Mouse (Mus musculus) A20 (cell line): Measurements from ENCODE around the gene Cd2.
A peak's percentile ranks its signal among the peaks of the same experiment; 100 is the strongest.

Experiments used
- DNase-seq: peaks from one replicate; pipeline ENCODE4 v3.0.0-alpha.2; 2011; ENCODE audit warnings: low read depth, low spot score

Cd2 gene

DNA sequence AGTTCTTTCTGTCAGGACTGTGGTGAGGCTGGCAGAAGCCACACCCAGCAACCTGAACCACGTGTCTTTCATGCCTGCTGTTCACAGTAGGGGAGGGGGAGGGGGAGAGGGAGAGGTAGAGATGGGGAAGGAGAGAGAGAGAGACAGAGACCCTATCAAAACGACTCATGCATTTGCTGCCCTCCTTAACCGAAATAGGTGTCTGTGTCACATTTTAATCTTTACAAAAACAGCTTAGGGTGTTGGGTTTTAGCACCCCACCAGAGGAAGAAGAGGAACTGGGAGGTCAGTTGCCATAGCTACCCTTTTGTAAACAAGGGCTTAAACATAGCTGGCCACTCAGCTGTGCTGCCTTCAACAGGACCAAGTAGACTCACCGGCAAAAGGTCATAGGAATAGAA, at the start of gene Cd2:
Cd2 (minus strand) TSS at position 29 of the 401 bp plus-strand sequence.
- peak; percentile 85 for DNase-seq

DNA sequence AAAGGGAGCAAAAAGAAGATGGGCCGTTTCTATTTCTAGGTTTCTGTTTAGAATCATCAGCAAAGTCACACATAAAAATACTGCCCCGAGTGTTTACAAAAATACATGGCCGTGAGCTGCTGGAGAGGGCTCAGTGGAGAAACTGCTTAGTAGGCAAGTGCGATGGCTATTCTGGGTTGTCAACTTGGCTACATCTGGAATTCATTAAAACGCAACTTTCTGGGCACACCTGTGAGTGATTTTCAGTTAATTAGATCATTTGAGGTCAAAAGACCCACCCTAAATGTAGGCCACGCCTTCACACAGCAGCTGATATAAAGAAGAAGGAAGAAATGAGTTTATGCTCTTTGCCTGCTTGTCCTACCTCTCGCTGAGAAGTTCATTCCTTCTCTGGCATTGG, 40.9 kb upstream of the Cd2 start:
- no peak for DNase-seq

DNA sequence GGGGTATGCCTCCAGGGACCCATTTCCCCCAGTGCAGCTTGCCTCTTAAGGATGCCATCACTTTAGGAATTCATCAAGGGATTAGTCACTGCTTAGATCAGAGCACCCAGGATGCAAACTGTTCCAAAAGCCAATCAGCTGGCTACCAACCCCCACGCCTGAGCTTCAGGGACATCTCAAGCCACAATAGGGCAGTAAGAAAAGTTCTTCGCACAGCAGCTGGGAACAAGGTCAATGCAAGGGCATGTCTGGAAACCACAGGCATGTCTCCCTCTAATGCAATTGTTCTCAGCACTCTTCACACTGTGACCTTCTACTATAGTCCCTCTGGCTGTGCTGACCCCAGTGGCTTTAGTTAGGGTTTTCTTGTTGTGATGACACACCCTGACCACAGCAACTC, 39.5 kb upstream of the Cd2 start:
- no peak for DNase-seq

DNA sequence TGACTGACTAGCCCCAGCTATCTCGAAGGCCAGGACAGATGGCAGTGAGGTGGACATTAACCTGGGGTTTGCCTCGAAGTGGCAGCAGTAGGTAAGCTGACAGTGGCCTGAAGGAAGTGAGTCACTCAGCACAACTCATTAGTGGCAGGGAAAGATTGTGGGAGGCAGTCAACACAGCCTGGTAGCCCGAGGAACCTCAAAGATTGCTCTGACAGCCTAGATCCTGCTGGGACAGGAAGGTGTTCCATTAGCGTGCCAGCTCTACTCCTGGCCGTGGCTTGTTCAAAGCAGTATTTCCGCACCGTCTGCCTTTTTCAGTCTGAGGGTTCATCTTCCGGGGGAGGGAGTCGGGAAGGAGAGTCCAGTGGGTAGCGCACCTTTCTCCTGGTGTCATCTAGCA, 34.7 kb upstream of the Cd2 start:
- DNase-seq, result no peak

DNA sequence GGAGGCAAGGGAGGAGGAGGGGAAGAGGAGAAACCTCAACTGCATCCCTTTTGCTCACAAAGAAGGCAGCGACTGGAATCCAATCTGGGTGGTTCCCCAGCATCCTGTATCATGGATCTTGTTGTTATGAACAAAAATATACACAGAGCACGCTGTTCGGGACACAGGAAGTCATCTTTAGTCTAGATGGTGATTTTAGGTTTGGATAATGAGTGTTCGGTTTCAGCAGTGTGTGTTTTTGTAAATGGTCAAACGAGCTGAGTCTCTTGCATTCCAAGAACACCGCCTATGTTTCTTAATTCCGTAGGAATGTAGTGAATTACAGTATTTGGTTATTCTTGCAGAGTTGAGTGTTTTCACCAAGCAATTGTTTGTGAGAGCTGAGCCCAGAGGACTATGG, 33.1 kb upstream of the Cd2 start:
- no peak for DNase-seq

DNA sequence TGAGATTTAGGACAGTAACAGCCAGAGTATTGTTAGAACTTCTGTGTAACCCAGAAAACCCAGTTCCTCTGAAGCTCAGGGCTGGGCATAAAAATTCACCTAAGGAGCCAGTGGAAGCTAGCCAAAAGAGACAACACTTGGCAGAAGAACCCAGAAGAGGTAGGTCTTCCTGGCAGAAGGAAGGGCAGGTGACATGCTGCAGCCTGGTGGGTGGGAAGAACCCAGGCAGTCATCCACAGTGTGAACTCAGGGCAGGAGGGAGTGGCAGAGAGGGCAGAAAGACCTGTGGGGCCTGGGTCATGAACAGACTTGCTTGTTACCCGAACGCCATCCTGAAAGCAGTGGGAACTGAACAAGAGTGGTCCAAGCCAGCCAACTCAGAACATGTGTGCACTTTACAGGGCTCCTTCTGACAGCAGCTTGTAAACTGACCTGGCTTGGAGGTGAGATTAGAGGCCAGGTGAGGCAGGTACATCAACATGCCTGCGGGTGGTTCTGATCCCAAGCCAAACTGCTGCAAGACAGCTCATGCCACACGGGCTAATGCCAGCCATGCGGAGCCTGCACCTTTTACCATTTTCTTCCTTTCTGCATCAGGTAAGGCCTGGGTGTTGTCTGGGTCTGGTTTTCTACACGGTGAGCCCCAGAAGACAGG, 30.9 kb upstream of the Cd2 start:
- no peak for DNase-seq

DNA sequence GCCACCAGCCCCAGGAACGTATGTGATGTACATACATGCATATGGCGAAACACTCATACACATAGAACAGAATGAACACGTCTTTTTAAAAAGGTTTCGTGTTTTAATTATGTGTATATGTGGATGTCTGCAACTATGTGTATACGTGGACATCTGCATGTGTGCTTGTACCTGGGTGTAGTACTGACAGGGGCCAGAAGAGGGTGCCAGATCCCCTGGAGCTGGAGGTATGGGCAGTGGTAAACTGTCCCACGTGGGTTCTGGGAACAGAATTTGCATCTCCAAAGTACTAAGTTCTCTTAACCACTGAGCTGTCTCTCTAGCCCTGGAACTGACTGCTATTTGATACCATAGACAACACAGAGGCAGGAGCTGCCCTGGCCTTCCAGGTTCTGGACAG, 30.4 kb upstream of the Cd2 start:
- peak; percentile 91 for DNase-seq

DNA sequence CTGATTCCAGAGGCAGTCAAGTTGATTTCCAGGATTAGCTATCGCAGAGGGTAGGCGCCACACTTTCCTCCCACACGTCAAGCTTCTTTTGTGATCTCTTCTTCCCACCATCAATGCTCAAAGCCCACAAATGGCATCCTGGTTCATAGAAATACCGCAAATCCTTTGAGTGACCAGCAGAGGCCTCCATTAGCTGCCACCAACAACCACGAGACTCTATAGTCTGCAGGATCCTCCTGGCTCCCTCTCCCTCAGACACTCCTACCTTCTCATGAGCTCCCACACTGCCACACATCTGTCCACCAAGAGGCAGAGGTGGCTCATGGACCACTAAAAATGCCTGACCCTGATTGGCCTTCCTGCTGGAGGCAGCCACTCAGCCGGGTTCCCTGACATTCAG, 27.2 kb upstream of the Cd2 start:
- DNase-seq, result peak; percentile 27

DNA sequence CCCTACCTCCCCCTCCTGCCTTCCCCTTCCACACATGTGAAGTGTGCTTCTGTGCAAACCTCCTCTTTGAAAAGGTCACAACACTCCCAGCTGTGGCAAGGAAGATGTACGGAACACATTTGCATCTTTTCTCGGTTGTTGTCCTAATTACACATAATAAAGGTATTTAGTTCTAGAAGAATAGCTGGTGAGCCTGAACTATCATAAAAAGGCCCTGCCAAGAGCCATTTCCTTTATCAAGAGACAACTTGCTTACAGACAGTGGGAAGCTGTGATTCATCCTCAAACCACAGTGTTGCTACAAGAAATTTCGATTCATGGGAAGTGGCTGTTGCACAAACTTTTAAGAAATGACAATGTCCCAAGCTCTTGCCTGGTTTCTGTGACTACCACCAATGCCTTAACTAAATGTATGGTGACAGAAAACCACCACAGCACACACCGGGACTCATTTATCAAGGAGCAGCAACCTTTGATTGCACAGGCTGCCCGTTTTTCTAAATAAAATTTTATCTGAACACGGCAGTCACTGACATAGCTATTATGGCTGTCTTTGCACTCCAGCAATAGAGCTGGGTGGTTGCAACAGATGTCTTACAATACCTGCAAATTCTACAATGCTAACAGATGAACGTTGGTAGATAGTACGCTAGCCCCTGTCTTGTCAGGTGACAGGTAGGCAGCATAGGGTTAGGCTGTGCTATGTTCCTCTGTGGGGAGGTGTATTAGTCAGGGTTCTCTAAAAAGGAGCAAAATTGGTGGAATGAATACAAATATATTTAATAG, 25.7 kb upstream of the Cd2 start:
- no peak for DNase-seq

DNA sequence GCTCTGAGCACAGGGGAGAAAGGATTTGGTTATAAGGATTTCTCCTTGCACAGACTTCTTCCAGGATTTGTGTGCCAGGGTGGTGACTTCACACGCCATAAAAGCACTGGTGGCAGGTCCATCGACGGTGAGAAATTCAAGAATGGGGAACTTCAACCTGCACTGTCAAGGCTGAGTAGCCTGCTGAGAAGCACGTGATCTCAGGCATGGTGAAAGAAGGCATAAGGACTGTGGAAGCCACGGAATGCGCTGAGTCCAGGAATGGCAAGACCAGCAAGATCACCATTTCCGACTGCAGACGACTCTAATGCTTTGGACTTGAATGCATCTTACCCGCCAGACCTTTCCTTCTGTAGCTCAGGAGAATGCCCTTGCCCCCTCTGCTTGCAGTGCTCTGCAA, 23.2 kb upstream of the Cd2 start:
- no peak for DNase-seq

DNA sequence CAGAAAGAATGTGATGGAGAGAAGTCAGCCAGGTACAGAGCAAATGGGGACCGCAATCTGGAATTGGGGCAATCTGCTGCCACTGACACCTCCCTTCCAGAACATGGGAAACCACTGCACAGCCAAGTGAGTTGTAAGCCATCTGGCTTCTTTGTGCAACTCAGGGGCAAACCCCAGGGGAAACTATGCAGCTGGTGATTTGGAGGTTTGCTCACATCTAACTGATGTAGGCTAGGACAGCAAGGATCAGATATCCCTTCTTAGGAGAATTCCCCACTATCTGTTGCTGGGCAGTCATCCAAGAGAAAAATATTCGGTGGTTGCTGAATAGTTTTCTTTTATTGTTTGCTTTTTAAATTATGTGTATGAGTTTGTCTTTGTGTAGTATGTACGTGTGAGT, 21.9 kb upstream of the Cd2 start:
- no peak for DNase-seq

DNA sequence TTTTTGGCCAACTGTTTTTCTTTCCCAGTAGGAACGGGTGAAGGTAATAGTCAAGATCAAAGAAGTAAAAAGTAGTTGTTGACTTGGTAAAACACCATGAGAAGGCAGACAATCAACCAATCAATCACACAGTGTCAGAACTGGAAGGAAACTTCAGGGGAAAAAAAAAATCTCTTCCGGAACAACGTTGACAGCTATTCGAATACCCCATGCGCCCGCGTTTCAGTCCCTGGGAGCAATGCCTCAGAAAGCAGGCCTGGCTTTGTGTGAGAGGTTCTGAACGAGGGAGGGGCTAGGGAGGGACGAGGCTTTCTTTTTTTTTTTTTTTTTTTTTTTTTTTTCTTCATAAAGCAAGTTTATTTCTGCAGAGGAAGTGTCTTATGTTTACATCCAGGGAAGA, 18.4 kb upstream of the Cd2 start:
- DNase-seq, result no peak

DNA sequence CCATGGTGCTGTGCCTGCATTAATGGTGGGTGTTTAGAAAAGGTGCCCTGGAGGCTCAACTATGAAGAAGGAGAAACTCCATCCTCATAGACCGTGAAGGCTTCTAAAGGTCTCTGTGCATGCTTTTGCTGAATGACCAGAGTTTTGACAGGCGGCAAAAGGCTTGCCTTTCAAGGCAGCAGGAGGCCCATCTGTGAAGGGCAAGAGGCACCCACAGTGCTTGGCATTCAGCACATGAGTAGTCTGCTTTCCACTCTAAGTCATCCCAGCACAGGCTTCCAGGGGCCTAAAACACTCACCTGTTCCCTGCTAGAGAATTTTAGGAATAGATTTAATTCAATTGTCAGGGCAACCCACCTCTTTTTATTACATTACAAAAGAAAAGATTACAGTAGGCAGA, 17.3 kb upstream of the Cd2 start:
- no peak for DNase-seq

DNA sequence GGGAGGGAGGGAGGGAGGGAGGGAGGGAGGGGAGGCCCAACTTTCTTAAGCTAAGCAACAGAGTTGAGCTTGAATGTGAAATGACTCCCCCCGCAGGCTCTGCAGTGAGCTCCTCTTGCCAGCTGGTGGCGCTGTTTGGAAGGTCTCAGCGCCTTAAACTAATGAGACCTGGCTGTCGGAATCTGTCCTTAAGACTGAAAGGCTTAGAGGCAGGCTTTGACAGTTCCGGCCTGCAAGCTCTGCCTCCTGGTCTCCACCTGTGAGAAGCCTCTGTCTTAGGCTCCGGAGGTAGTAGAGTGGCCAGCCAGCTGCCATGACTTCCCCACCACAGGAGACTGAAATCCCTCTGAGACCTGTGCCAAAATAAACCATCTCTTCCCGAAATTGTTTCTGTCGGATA, 16.4 kb upstream of the Cd2 start:
- peak; percentile 73 for DNase-seq

DNA sequence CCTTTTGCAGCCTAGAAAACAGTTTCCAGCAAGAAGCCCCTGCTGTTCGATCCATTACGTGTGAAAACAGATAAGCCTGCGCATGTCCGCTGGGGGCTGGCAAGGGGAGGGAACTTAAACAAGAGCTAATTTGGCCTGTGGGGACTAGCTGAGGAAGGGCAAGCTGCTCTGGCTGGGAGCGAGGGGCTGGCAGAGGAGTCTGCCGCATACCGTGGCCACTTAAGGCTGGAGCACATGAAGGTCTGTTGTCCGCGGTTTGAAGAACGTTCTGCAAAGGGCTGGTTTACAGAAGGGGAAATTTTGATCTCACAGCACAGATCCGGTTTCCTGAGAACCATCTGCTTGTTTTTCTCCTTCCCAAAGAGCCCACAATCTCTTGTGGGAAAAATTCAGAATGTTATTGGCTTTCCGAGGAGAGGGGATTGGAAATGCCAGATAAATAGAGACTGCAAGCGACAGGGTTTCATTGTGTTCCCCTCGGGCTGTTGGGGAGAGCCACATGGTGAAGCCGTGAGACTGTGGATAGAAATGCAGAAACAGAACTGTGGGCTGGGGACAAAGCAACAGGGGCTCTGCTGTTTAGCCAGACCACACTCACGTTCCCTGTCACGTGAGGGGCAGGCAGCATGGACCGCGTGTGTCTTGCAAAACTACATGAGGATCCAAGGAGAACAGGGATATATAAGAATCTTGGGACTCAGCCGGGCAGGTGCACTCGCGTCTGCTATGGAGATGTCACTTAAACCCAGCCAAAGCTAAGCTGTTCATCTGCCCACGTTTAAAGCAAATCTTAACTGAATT, 12.7 kb upstream of the Cd2 start:
- DNase-seq, result no peak

DNA sequence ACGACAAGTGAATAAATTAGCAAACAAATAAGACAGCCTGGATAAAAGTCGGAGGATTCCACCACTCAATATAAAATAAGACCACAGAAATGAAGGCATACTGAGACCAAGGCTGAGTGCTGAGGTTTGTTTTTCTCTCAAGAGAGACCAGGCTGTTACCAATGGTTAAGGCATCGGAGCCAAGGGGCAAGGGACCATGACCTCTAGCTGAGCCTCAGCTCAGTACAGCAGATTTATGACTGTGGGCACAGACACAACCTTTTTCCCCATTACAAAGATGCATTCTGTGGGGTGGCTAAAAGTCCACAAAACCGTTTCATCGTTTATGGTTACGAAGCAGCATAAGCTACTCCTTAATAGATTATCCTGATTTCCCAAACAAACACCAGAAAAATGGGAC, 11.9 kb upstream of the Cd2 start:
- DNase-seq, result no peak

DNA sequence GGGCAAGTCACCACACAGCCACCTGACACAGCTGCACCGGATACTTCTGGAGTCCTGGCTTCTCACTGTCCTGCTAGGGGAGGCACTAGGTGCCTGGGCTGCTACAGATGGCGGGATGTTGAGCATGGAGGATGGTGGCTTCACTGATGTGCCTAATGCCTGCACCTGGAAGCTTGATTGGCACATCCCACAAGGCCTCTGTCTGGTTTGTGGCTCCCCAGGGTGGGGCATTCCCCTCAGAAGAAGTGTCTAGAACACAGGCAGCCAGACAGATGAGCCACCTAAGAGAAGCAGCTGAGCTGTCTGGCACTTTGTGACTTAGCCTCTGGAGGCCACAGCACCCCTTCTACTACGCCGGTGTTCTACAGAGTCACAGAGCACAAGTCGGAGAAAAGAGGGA, 9.5 kb upstream of the Cd2 start:
- no peak for DNase-seq

DNA sequence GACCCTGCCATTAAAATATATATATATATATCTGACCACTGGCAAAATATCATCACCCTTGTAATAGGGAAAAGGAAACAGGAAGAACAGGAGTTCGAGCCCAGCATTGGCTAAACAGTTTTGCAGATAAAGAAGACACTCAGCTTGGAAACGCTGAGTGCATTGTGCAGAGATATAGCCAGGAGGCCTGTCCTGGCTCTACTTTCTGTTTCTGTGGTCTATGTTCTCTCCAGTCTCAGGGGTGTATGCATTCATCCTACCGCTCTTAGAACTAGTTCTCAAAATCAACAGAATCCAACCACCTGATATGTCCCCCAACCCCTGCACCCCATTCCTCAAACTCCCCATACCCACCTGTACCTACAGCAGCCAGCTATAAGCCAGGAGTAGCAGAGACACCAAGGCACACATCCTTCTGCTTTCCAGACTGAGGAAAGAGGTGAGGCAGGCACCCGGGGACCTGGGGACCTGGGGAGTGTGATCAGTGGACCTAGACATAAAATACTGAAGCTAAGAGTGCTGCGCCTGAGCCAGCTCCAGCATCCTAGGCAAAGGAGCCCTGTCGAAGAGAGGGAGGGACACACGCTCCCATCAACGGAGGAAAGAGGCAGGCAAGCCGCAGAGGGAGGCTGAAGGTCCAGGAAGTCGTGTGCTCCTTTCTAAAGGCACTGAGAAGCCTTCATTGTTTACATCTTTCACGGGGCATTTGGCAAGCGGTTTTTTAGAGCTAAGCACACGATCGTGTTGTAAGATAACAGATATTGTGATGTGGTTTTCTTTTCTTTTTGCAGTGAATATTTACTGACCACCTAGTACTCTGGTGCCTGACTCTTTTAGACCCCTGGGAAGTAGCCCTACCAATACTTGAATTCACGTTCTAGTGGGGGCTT, 8.4 kb upstream of the Cd2 start:
- no peak for DNase-seq

DNA sequence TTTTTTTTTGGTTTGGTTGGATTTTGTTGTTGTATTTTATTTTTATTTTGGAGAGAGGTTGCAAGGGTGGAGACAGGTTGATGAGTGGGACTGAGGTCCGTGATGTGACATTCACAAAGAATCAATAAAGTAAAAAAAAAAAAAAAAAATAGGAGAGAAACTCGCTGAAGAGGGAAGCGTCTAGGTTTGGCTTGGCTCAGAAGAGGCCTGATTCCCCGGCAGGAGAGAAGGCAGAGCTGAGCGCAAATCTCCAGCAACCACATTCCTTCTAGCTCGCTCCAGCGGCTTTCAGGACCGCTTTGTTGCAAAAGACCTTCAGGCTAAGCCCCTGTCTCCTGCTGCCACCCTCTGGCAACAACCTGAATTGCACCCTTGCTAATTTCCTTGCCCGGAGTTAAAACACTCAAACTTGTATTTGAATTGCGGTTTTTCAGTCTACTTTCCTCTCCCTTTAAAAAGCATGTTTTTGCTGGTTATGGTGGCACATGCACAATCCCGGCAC, 7.7 kb upstream of the Cd2 start:
- peak; percentile 80 for DNase-seq

DNA sequence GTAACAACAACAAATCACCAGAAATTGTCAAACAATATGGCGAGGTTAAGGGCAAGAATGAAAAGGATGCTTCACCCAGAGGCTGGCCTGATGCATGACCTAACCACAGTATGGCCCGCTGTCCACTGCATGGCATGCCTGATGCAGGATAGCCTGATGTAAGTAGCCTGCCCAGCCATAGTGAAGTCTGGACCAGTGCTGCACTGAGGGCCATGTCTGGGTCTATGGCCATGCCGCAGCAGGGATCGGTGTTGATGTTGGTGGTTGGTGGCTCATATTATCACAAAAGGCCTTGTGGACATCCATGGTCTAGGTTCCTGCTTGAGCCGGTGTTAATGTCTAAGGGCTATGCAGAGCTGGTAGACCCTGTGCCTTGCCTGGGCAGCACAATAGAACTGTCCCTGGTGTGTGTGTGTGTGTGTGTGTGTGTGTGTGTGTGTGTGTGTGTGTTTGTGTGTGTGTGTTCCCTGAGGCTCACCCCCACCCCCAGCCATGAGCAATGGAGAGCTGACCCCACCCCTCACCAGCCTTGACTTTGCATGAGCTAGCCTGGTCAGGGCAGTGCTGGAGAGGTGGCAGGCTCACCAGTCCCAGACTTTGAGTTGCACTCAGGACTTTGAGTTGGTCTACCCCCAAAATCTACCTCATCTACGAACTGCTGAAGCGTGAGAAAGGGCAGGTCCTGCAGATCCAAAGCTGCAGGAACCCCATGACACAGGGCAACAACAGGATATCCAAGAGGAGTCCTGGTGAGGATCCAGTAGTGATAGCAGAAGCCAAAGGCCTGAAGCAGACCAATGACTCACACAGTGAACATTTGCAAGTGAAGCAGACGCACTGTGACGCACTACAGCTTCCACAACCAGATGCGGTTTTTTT, 7.0 kb upstream of the Cd2 start:
- DNase-seq, result no peak
